In the genomic region with DNA sequence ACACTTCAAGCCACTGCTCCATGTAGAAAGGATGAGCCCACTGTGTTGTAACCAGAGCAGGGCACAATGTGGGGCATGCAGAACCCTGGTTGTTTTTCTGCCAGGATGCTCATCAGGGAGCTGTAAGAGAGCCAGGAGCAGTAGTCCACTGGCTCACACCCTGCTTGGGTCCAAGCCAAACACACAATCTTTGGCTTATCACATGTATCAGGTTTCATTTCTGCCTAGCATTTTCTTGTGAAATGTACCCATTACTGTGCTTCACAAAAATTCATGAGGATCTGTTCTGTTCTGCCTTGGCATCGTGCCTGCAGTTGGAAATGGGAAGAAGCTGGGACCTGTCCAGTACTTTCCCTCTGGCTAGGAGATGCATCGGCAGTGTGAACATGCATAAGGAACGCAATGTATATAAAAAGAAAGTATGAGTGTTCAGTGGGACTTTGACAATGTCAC, we compare ENCODE assay signal across 9 mouse cellular contexts.
DNase-seq lines count a peak whose midpoint lies in the region; ATAC-seq and TF ChIP-seq lines count a peak whose summit lies in the region.
"Had no signal": no experiment of that assay in that cellular context is flagged by ENCODE, and none has a peak within 500 bp of the region (broad histone marks: within the 10 kb centered on the region; RNA-seq: fewer than 3 reads in every experiment).

No protein-coding gene starts in this region.

- no peaks in the 10 kb centered on the region for H3K27me3 ChIP-seq in hindbrain, postnatal 0 days (ENCODE audit: insufficient read depth, low read length)
- no peaks in the 10 kb centered on the region for H3K27me3 ChIP-seq in hindbrain, embryonic 14.5 days (ENCODE audit: control insufficient read depth, insufficient read depth, low read length)
- no peaks in the 10 kb centered on the region for H3K27me3 ChIP-seq in forebrain, embryonic 16.5 days (replicated peaks; ENCODE audit: control insufficient read depth, insufficient read depth, low read length)
- H3K27me3 ChIP-seq: limb, embryonic 12.5 days had no signal

- H3K9me3 ChIP-seq in hindbrain, postnatal 0 days (ENCODE audit: low read length): no peaks in the 10 kb centered on the region
- no peaks in the 10 kb centered on the region for H3K9me3 ChIP-seq in hindbrain, embryonic 14.5 days (ENCODE audit: control insufficient read depth, low read length)
- H3K9me3 ChIP-seq in forebrain, embryonic 16.5 days (ENCODE audit: control insufficient read depth, low read length): no peaks in the 10 kb centered on the region
- H3K9me3 ChIP-seq: limb, embryonic 12.5 days had no signal

- no peak overlapping the region for H3K4me2 ChIP-seq in hindbrain, postnatal 0 days (ENCODE audit: low read depth, low read length)
- H3K4me2 ChIP-seq in hindbrain, embryonic 14.5 days (replicated peaks): no peak overlapping the region
- H3K4me2 ChIP-seq in forebrain, embryonic 16.5 days (ENCODE audit: low read length): no peak overlapping the region
- H3K4me2 ChIP-seq: limb, embryonic 12.5 days had no signal

- H3K4me3 ChIP-seq in hindbrain, postnatal 0 days (ENCODE audit: low read length): no peak overlapping the region
- no peak overlapping the region for H3K4me3 ChIP-seq in hindbrain, embryonic 14.5 days (replicated peaks; ENCODE audit: low read length)
- H3K4me3 ChIP-seq in forebrain, embryonic 16.5 days (replicated peaks; ENCODE audit: low read length): no peak overlapping the region
- H3K4me3 ChIP-seq: limb, embryonic 12.5 days had no signal

- no peaks in the 10 kb centered on the region for H3K4me1 ChIP-seq in hindbrain, postnatal 0 days (ENCODE audit: insufficient read depth, low read length)
- no peaks in the 10 kb centered on the region for H3K4me1 ChIP-seq in hindbrain, embryonic 14.5 days (replicated peaks; ENCODE audit: control insufficient read depth, insufficient read depth, low read length)
- peaks cover 3% of the 10 kb centered on the region; the same call in 1 of the 2 replicates for H3K4me1 ChIP-seq in forebrain, embryonic 16.5 days (replicated peaks; ENCODE audit: control insufficient read depth, insufficient read depth, low read length)
- H3K4me1 ChIP-seq: limb, embryonic 12.5 days had no signal

- H3K36me3 ChIP-seq in hindbrain, postnatal 0 days (ENCODE audit: insufficient read depth, low read length): no peaks in the 10 kb centered on the region
- H3K36me3 ChIP-seq in hindbrain, embryonic 14.5 days (replicated peaks; ENCODE audit: control insufficient read depth, insufficient read depth): no peaks in the 10 kb centered on the region
- H3K36me3 ChIP-seq in forebrain, embryonic 16.5 days (ENCODE audit: control insufficient read depth, insufficient read depth): no peaks in the 10 kb centered on the region
- H3K36me3 ChIP-seq: limb, embryonic 12.5 days had no signal

- H3K27ac ChIP-seq in hindbrain, postnatal 0 days: no peak overlapping the region
- no peak overlapping the region for H3K27ac ChIP-seq in hindbrain, embryonic 14.5 days
- peak overlapping the region; percentile 44; the same call in 1 of the 2 replicates for H3K27ac ChIP-seq in forebrain, embryonic 16.5 days (ENCODE audit: low read length)
- H3K27ac ChIP-seq: limb, embryonic 12.5 days had no signal

- ATAC-seq in hindbrain, postnatal 0 days: no peak
- ATAC-seq in hindbrain, embryonic 14.5 days (ENCODE audit: low FRiP score): no peak
- peak; percentile 94 for ATAC-seq in forebrain, embryonic 16.5 days

- TF ChIP-seq CTCF in hindbrain, postnatal 0 days (IDR thresholded peaks at IDR 0.05; ENCODE audit: low read depth): no peak

- intact Hi-C loops in left cerebral cortex, postnatal 36 days (cut with DNase I): no loop called here

- no peak overlapping the region for H3K9ac ChIP-seq in hindbrain, postnatal 0 days (replicated peaks; ENCODE audit: low read length)
- no peak overlapping the region for H3K9ac ChIP-seq in hindbrain, embryonic 14.5 days
- H3K9ac ChIP-seq in forebrain, embryonic 16.5 days (replicated peaks; ENCODE audit: low read depth, low read length): no peak overlapping the region
- H3K9ac ChIP-seq: limb, embryonic 12.5 days had no signal

- 64% methylated on average over 3 of the region's 3 CpGs for WGBS in hindbrain, postnatal 0 days
- WGBS in hindbrain, embryonic 14.5 days: 79% methylated on average over 3 of the region's 3 CpGs
- WGBS in forebrain, embryonic 16.5 days: 59% methylated on average over 3 of the region's 3 CpGs

- DNase-seq in hindbrain, postnatal 0 days (ENCODE audit: low spot score): peak; percentile 48
- no peak for DNase-seq in hindbrain, embryonic 14.5 days (ENCODE audit: low spot score)
- DNase-seq in adrenal gland, postnatal 36 days: peak; percentile 1 to 25
- peak; percentile 46 to 58 for DNase-seq in left cerebral cortex, postnatal 36 days (ENCODE audit: low spot score in 2 of 2)
- no peak for DNase-seq in embryo, embryonic 9.5 days (ENCODE audit: extremely low spot score)
- DNase-seq in kidney, postnatal 4 days: no peak
- no peak for DNase-seq in urinary bladder, adult 18-20 months (ENCODE audit: low spot score in 2 of 2)

Comparison
In these comparisons a context has a peak if more than half of its experiments do, and no peak if none do; other contexts are left out.
1. DNase-seq: peak in hindbrain, postnatal 0 days (single experiment), adrenal gland, postnatal 36 days (2 of 2) and left cerebral cortex, postnatal 36 days (2 of 2); none in hindbrain, embryonic 14.5 days (single experiment), embryo, embryonic 9.5 days (single experiment), kidney, postnatal 4 days (0 of 2) and urinary bladder, adult 18-20 months (0 of 2).